Mouse (Mus musculus) hindbrain, embryonic 16.5 days (tissue): ENCODE results near the gene Serpine2. TPM values are rescaled to one million over a fixed set of nuclear protein-coding genes. Genes with fewer than 3 reads are reported as not detected.

Source experiments
- polyA plus RNA-seq: library from polyadenylated mRNA; unstranded; fragments of >200 nt; fragmentation: Nextera tagmentation; extraction: Ambion mirVana; gene quantifications from 2 replicates; pipeline ENCODE4 v1.2.1, GENCODE M21; 2015

Gene Serpine2
- polyA plus RNA-seq, 1 experiment from 2014 or later: 403 TPM

Other genes starting within 250 kb of the Serpine2 start
- 0.16 and 0.40 TPM in 2 replicates for gene Ap1s3, start 189.2 kb downstream of the Serpine2 start, polyA plus RNA-seq
- 40.2 and 41.2 TPM in 2 replicates for gene Mrpl44, start 85.2 kb downstream of the Serpine2 start, polyA plus RNA-seq
- gene Wdfy1, start 85.0 kb downstream of the Serpine2 start, polyA plus RNA-seq: 108 and 112 TPM in 2 replicates